Mouse (Mus musculus) thymus, adult 2 months (tissue): ENCODE measurements at regions not wholly inside any gene's neighbourhood (a gene's known extent, or its start where the extent isn't known, plus 50 kb on each side); places are given as distances from the start of the nearest gene placed in this dataset.

ENCODE experiments used
- CTCF ChIP-seq: fragments of 200-500 bp; IDR thresholded peaks from 2 replicates; pipeline ENCODE4 v1.5.1; 2012; ENCODE audit warnings: mild to moderate bottlenecking, control low read depth, low read length, moderate library complexity, borderline replicate concordance; ENCODE audit not compliant: control insufficient read depth, poor library complexity, insufficient read depth; ENCODE audit errors: extremely low read depth
- POLR2A ChIP-seq: fragments of 200-500 bp; IDR thresholded peaks from 2 replicates; pipeline ENCODE4 v1.6.1; 2012; ENCODE audit warnings: mild to moderate bottlenecking, low read length, control low read depth, moderate library complexity; ENCODE audit not compliant: control insufficient read depth, poor library complexity, insufficient read depth; ENCODE audit errors: extremely low read depth

DNA sequence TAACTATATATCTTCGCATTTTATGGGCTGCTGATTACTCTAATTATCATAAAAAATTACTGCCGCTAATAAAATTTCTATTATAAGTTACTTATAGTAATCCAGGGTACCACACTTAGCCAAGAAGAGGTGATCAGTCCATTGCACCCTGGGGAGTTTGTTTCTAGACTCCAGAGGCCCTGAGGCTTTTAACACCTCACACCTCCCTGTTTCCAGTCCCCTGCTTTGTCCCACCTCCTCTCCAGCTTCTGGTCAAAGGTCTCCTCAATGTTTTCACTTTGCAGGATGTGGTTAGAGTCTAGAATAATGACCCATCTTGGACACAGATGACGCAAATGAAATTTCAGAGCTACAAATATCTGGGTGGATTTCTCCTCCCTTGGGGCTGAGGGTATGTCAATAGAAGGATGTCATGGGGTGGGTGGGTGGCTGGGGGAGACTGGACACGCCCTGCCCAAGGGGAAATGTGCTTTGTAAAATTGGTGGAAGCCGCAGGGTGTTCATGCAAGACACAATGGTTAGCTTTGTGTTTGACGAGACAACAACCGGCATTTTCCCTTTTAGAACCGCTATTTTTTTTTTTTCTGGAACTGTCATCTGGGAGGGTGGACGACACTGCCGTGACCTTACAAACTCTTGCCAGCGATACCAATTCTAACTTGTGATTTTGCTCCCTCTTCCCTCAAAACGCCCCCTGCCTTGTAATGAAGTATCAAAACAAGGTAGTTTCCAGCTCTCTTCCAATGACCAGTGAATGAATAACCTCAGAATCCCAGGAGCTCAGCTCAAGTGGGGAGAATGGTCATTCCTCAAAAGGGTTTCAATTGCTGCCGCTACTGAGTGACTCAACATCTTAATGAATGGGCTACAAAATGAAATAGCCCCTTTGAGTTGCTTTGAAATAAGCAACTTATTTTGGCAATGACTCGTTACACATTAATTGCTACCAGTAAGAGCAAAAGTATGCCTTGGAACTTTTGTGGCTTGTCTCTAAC is 207.0 kb upstream of the Irx3 start:
- TF ChIP-seq CTCF: no peak
- TF ChIP-seq POLR2A: no peak
